Mouse (Mus musculus): ENCODE measurements around the gene Dnah10.
A peak's percentile ranks its signal among the peaks of the same experiment; 100 is the strongest.

Gene Dnah10

GRCm38 (mm10) chr5:124868981-124869380, 144.1 kb downstream of the Dnah10 start:
- DNase-seq (ENCODE audit: low spot score) = peak; percentile 53

DNA sequence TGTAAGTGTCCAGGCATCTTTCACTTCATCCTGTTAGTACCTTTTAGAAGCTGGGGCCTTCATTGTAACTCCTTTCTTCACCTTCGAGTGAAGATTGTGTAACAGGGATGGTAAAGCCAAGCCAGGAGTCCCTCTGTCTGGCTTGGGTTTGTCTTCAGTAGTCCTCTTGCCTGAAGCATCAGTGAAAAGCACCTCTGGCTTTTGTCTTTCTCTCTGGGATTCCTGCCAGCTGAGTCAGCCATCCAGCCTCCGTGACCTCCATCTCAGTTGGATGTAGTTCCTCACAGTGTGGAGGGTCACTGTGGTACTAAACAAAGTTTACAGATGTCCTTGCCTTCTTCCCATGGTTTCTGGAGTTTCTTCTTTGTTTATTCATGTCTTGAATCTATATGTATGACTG, 147.1 kb downstream of the Dnah10 start:
- DNase-seq (ENCODE audit: low spot score) = no peak

GRCm38 (mm10) chr5:124873096-124873495, 148.2 kb downstream of the Dnah10 start:
- DNase-seq (ENCODE audit: low spot score) = no peak

DNA sequence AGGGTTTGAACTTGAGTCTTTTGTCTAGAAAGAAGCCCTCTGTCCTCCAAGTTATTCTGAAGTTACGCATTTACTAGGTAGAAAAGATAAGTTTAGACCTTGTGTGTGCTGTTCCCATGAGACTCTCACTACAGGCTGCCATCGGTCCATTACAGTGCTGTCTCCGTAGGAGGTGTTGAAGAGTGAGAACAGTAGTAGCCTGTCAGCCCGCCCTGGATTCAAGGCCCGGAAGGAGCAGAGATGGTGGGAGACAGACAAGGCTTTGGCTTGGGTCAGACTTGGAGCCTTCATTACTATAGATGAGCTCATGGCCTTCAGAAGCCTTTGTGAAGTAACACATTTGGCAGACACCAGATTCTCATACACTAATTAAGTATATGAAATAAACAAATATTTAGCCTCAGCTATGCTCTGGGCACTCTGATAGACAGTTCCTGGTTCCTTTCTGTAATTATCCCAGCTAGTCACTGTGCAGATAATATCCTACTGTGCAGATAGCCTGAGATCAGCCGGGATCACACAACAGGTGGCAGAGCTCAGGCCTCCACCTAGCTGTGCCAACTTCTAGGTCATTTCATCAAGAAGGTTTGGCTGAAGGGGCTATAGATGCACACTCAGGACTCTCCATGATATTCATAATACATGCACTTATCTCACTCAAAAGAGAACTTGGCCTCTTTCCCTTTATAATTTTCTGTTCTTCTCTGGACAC, 149.2 kb downstream of the Dnah10 start:
- DNase-seq (ENCODE audit: low spot score) = no peak

DNA sequence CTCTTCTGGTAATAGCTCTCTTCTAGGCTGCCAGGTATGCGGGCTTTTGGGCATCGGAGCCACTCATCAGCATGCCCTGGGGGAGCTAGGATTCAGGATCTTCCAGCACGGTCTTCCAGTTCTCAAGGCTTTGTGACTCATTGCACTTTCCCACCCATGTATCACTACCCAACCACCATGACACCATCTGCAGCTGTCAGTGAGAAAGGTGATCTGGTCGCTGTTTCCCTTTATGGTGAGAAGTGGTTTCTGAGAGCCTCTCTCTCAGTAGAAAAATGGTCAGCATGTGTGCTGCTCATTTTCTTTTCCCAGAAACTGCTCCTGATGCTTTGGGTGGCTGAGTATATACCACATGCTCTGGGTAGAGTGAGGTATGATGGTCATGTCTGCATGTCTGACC, 154.4 kb downstream of the Dnah10 start:
- DNase-seq (ENCODE audit: low spot score) = no peak

GRCm38 (mm10) chr5:124879801-124880200, 154.9 kb downstream of the Dnah10 start:
- no peak for DNase-seq (ENCODE audit: low spot score)

DNA sequence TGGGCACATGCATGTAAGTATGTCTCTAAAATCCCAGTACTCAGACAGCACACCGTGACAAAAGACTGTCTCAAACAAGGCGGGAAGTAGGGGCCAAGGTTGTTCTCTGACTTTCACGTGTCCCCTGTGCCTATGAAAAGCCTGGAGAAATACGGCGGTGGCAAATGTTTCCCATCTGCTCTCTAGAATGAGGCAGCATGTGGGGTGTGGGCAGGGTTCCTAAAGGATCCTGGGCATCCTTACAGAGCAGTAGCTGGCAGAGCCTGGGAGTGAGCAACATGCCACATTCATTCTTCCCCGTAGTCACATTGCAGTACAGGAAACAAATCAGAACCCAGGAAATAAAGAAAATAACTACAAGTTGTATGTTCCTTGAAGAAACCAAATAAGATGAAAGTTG, 159.0 kb downstream of the Dnah10 start:
- peak; percentile 63 for DNase-seq (ENCODE audit: low spot score)
